Mouse (Mus musculus): Measurements from ENCODE around the gene Hk1.

GRCm38 (mm10) chr10:62339211-62340094 is 40.3 kb downstream of the Hk1 start:
- TF ChIP-seq EP300 (IDR thresholded peaks at IDR 0.05; ENCODE audit: insufficient read depth, low read depth, low read length) (0 out of 2 replicates have a peak, but pooled peaks have one; percentile 24), POLR2A (IDR thresholded peaks at IDR 0.05; ENCODE audit: insufficient read depth, low read length) (no peak), CTCF (IDR thresholded peaks at IDR 0.05; ENCODE audit: low read depth, low read length) (no peak)

All from ES-Bruce4 (cell line).